Mouse (Mus musculus) small intestine, adult 2 months (tissue): ENCODE results near the gene Nphp3. TPM values are rescaled to one million over a fixed set of nuclear protein-coding genes. Genes with fewer than 3 reads are reported as not detected.

Source experiments
- H3K27ac ChIP-seq: fragments of 200-500 bp; 2 replicates; pipeline ENCODE4 v1.5.1; 2012; ENCODE audit warnings: low read depth, low read length, control low read depth, inconsistent platforms; ENCODE audit not compliant: insufficient read depth
- H3K27me3 ChIP-seq: fragments of 200-500 bp; 2 replicates; pipeline ENCODE4 v1.6.1; 2012; ENCODE audit warnings: mild to moderate bottlenecking, moderate library complexity, low read length, inconsistent platforms; ENCODE audit not compliant: control insufficient read depth, insufficient read depth
- H3K36me3 ChIP-seq: fragments of 200-500 bp; 2 replicates; pipeline ENCODE4 v1.6.1; 2012; ENCODE audit warnings: mild to moderate bottlenecking, low read length, control low read depth, inconsistent platforms; ENCODE audit not compliant: control insufficient read depth, insufficient read depth
- H3K4me1 ChIP-seq: fragments of 200-500 bp; 2 replicates; pipeline ENCODE4 v1.6.1; 2012; ENCODE audit warnings: low read length, inconsistent platforms, mixed read lengths; ENCODE audit not compliant: control insufficient read depth, insufficient read depth, insufficient read length
- H3K4me3 ChIP-seq: fragments of 200-500 bp; 2 replicates; pipeline ENCODE4 v1.5.1; 2012; ENCODE audit warnings: low read depth, mild to moderate bottlenecking, control low read depth, inconsistent platforms, low read length, moderate library complexity
- CTCF ChIP-seq: fragments of 200-500 bp; IDR thresholded peaks from 2 replicates; pipeline ENCODE4 v1.5.1; 2012; ENCODE audit warnings: low read depth, mild to moderate bottlenecking, control low read depth, inconsistent platforms, low read length, moderate library complexity, mixed read lengths; ENCODE audit not compliant: insufficient replicate concordance, insufficient read length; ENCODE audit errors: extremely low read depth
- POLR2A ChIP-seq: fragments of 200-500 bp; IDR thresholded peaks from 2 replicates; pipeline ENCODE4 v1.6.1; 2012; ENCODE audit warnings: low read depth, mild to moderate bottlenecking, control low read depth, inconsistent platforms, low read length, moderate library complexity
- WGBS: fragments of 180-500 bp; shearing (Covaris S2); methylation state at CpG from one replicate; pipeline ENCODE4 v1.1.7; 2018; 5-methylcytosine and 5-hydroxymethylcytosine counted together
- polyA plus RNA-seq: library from polyadenylated mRNA; depleted of rRNA; stranded (reverse); fragments of >200 nt; gene quantifications from 2 replicates; pipeline ENCODE4 v1.2.3, GENCODE M21; 2012

The Nphp3 gene
- polyA plus RNA-seq, 1 experiment: 3.5 TPM

- no peaks in the 10 kb centered on the region for H3K4me1 ChIP-seq
- peaks cover 6% of the 10 kb centered on the region; the same call in 1 of the 2 replicates for H3K36me3 ChIP-seq
- H3K4me3 ChIP-seq: no peak overlapping the region
- no peak overlapping the region for H3K27ac ChIP-seq
- WGBS: 4% methylated on average over 1 of the region's 1 CpGs
- TF ChIP-seq POLR2A (no peak), CTCF (no peak)
- H3K27me3 ChIP-seq: no peaks in the 10 kb centered on the region
Observed at GRCm38 (mm10) chr9:104064571-104064970, 62.2 kb downstream of the Nphp3 start.

GRCm38 (mm10) chr9:104070241-104070640 is 67.9 kb downstream of the Nphp3 start:
- TF ChIP-seq POLR2A (no peak), CTCF (no peak)
- Histone ChIP-seq H3K27ac (no peak overlapping the region), H3K27me3 (no peaks in the 10 kb centered on the region), H3K36me3 (peaks cover 8% of the 10 kb centered on the region), H3K4me1 (peaks cover 2% of the 10 kb centered on the region; the same call in 1 of the 2 replicates), H3K4me3 (no peak overlapping the region)
- 61% methylated on average over 4 of the region's 4 CpGs for WGBS

GRCm38 (mm10) chr9:104070863-104071604 is 68.7 kb downstream of the Nphp3 start:
- 35% methylated on average over 8 of the region's 8 CpGs for WGBS
- Histone ChIP-seq H3K36me3 (peaks cover 8% of the 10 kb centered on the region), H3K4me1 (peaks cover 2% of the 10 kb centered on the region; the same call in 1 of the 2 replicates), H3K4me3 (no peak overlapping the region), H3K27ac (no peak overlapping the region), H3K27me3 (no peaks in the 10 kb centered on the region)
- TF ChIP-seq POLR2A (no peak), CTCF (no peak)

GRCm38 (mm10) chr9:104075808-104076207 is 73.5 kb downstream of the Nphp3 start:
- Histone ChIP-seq H3K36me3 (peaks cover 13% of the 10 kb centered on the region), H3K27me3 (no peaks in the 10 kb centered on the region), H3K27ac (no peak overlapping the region), H3K4me1 (peaks cover under 1% of the 10 kb centered on the region; the same call in 1 of the 2 replicates), H3K4me3 (no peak overlapping the region)
- no peak for TF ChIP-seq CTCF
- no peak for TF ChIP-seq POLR2A
- WGBS: 86% methylated on average over 2 of the region's 2 CpGs

- peaks cover 29% of the 10 kb centered on the region for H3K36me3 ChIP-seq
- H3K27ac ChIP-seq: no peak overlapping the region
- H3K27me3 ChIP-seq: no peaks in the 10 kb centered on the region
- H3K4me3 ChIP-seq: no peak overlapping the region
- no peaks in the 10 kb centered on the region for H3K4me1 ChIP-seq
- WGBS: 100% methylated on average over 1 of the region's 1 CpGs
- TF ChIP-seq POLR2A (no peak), CTCF (no peak)
Observed at GRCm38 (mm10) chr9:104078780-104079179, 76.4 kb downstream of the Nphp3 start.

- TF ChIP-seq POLR2A (no peak), CTCF (peak; percentile 67; the same call in 1 of the 2 replicates)
- Histone ChIP-seq H3K4me1 (no peaks in the 10 kb centered on the region), H3K27me3 (no peaks in the 10 kb centered on the region), H3K36me3 (peaks cover 32% of the 10 kb centered on the region), H3K4me3 (no peak overlapping the region), H3K27ac (no peak overlapping the region)
- WGBS: 43% methylated on average over 5 of the region's 5 CpGs
Observed at GRCm38 (mm10) chr9:104079379-104079778, 77.0 kb downstream of the Nphp3 start.

GRCm38 (mm10) chr9:104080038-104080437 is 77.7 kb downstream of the Nphp3 start:
- Histone ChIP-seq H3K4me3 (no peak overlapping the region), H3K36me3 (peaks cover 34% of the 10 kb centered on the region), H3K27me3 (no peaks in the 10 kb centered on the region), H3K4me1 (no peaks in the 10 kb centered on the region), H3K27ac (no peak overlapping the region)
- TF ChIP-seq CTCF (no peak), POLR2A (no peak)
- WGBS: 74% methylated on average over 3 of the region's 3 CpGs
